Mouse (Mus musculus) erythroblast, embryonic 14.5 days (primary cell): ENCODE measurements around the gene Ces2h.

Experiments
- GATA1 ChIP-seq: IDR thresholded peaks from 2 replicates; pipeline ENCODE4 v1.6.1; 2012; ENCODE audit warnings: low read length, inconsistent platforms, mixed read lengths
- TAL1 ChIP-seq: IDR thresholded peaks from 3 replicates; pipeline ENCODE4 v1.6.1; 2012; ENCODE audit warnings: low read length, inconsistent platforms, mixed read lengths

GRCm38 (mm10) chr8:105043510-105043909 is 42.9 kb downstream of the Ces2h start:
- TF ChIP-seq GATA1 (no peak), TAL1 (no peak)
